Mouse (Mus musculus): ENCODE measurements at regions not wholly inside any gene's neighbourhood (a gene's known extent, or its start where the extent isn't known, plus 50 kb on each side); places are given as distances from the start of the nearest gene placed in this dataset.

DNA sequence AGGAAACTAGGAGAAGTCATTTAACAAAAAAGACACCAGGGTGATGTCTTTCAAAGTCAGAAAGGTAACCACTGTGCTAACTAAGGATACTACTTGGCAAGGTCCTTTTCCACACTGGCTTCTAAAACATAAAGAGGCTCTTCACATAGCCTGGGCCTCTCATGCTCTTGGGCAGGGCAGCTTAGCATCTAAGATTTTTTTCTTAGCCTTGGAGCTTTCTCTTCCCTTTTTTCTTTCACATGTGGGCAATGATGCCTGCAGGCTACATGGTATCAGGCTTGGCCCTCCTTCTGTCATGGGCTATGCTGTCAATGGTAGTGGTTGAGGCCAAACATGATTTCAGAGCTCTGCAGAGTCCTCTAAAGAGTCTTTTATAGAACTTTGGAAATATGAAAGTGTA lies 60.6 kb downstream of the Serpinb6d start:
- no peak for DNase-seq (ENCODE audit: low spot score in 2 of 2)

DNA sequence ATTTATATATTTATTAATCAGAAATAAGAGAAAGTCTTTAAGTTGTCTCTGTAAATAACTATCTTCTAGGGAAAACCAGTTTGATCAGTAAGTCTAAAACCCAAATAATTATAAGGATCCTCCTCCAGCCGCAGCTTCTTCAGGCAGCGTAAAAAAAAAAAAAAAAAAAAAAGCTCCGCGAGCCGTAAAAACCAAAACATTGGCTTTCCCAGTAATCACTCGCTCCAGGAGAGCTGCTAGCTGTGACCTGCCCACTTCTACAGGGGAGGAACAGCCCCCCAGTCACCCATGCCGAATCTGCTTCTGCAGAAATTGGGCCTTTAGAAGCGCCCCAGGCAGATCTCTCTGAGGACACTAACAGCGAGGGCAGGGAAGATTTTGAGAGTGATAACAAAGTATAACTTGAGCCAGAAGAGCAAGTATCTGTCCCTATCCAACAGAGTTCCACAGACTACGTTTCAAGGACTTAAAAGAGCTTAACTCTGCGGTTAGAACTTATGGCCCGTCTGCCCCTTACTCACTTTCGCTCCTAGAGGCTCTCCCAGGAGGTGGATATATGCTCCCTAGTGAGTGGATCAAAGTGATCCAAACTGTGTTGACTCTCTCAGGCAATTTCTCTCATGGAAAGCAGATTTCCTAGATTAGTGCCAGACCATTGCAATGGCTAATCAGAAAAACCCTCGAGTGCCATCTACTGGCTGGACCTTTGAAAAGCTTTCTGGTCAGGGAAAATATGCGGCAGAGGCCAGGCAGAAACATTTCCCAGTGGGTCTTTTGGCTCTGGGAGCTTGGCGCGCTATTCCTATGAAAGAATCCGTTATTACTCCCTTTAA lies 80.7 kb downstream of the Serpinb6e start:
- peak; percentile 54 to 79 for DNase-seq (ENCODE audit: low spot score in 2 of 2)

- DNase-seq (ENCODE audit: low spot score in 2 of 2): no peak
These were observed 79.8 kb downstream of the Serpinb6e start for GRCm38 (mm10) chr13:33763295-33763916.

Measured in urinary bladder, postnatal 4 days (tissue).